Mouse (Mus musculus): ENCODE results near the gene Rbpms2. TPM values are rescaled to one million over a fixed set of nuclear protein-coding genes. Genes with fewer than 3 reads are reported as not detected.

Rbpms2 gene
- total RNA-seq (2015; ENCODE audit: low replicate concordance) (0.84 TPM in 1 of 2 replicates, not detected in the other), total RNA-seq (2017; ENCODE audit: low replicate concordance) (0.17 TPM in 1 of 2 replicates, not detected in the other)

DNA sequence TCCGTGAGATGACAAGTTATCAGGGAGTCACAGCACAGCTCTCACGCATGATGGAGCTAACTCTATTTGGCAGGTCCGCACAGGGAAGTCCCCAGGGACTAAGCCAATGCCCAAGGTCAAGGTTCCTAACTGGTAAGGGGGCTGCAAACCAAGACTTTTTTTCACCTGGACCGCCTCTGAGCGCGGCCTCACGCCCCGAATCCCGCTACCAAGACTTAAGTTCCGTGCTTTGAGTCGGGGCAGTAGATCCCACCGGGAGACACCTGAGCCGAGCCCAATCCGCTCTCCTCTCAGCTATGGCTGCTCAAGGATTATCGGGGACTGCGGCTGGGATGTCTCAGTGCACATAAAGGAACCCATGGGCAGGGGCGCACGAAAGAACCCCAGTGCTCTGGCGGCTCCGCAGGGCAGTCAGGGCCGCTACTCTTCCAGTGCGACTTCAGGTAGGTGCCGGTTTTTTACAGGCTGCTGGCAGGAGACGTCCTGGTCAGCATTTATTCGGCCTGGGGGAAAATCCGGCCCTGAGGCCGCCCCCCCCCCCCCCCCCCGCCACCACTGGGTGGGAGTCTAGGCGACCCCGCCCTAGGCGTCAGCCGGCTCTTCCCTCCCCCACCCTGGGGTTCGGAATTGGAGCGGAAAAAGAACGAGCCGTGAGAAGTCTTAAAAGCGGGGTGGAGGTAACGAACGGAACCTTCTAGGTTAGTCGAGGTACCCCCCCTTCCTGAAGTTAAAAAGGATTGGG lies at the start of gene Rbpms2:
Rbpms2 (plus strand) TSS at position 624 of the 742 bp plus-strand sequence.
- ATAC-seq (replicated peaks; ENCODE audit: low FRiP score, poor library complexity, severe bottlenecking): no peak

DNA sequence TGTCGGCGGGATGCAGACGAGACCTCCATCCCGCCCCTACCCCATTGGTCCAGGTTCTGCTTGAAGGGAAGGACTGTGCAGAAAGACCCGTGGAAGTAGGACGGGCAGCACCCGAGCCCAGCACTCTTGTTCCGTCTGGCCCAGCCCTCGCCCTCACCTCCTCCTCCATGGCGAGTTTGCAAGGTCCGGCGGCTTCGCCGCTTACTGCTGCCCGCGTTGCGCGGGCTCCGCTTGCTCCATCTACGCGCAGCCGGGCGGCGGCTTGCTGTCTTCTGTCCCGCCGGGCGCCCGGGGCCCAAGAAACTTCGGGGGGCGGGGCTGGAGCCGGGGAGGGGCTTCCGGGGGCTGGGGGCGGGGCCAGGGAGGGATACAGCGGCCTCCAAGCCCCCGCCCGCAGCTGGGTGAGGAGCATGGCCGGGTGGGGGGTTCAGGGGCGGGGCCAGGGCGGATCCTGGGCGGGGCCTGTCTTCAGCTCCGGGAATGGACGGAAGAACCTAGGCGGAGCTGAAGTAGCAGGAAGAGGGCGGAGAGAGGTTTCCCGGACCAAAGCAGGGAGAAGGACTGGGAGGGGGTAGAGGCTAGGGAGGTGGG lies 49.6 kb upstream of the Rbpms2 start, which contains the start of gene Plekho2:
Plekho2 (minus strand) TSS at position 260 of the 591 bp plus-strand sequence.
- peak; percentile 58 for ATAC-seq (replicated peaks; ENCODE audit: low FRiP score, poor library complexity, severe bottlenecking)

DNA sequence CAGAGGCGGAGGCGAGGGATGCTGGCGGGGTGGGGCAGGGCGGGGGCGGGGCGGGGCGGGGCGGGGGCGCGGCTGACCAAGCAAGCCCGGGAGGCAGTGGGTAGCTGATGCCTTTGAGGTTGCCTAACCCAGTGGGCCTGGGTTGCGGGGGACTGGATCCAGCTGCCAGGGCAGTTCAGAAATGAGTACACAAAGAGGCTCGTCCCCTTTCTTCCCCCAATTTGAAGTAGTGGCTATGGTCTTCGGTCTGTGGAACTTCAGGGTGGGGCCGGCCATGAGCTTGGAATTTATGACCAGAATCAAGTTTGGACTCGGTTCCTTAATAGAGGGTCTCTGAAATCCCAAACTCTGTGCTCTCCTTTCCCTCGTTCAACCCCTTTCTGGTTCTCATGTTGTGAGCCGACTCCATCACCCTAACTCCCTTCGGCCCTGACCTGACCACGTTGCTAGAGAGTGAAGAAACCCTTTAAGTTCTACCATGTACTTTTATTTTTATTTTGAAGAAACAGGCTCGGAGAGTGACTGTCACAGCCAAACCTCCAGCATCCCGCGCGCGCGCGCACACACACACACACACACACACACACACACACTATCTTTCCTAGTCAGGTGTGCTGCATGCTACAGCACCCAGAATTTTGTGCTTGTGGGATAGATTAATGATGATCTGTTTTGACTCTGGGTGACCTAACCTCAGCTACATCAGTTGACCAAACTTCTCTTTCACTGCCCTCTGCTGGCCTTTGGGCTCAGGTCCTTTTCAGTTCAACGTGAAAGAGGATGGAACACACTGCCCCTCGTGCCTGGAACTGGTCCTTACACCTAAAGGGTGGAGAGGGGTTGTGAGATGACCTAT lies 48.8 kb upstream of the Rbpms2 start:
- ATAC-seq (replicated peaks; ENCODE audit: low FRiP score, poor library complexity, severe bottlenecking): peak; percentile 79

DNA sequence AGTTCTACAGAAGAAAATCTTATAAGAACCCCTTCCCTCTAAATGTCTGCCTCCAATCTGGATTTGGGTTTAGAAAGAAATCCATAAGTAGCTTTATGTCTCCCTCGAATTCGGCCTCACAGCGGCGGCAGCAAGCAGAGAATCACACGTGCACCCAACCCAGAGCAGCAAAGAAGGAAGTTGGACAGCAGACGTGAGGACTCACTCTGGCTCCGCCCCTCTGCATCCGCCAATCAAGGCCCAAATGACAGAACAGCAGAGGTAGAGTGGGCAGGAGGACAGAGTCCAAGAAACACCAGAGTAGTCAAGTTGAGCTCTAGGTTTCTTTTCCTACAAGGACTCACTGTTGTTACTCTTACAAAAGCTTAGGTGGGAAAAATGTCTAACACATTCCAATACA lies 46.4 kb upstream of the Rbpms2 start:
- ATAC-seq (replicated peaks; ENCODE audit: low FRiP score, poor library complexity, severe bottlenecking): no peak

DNA sequence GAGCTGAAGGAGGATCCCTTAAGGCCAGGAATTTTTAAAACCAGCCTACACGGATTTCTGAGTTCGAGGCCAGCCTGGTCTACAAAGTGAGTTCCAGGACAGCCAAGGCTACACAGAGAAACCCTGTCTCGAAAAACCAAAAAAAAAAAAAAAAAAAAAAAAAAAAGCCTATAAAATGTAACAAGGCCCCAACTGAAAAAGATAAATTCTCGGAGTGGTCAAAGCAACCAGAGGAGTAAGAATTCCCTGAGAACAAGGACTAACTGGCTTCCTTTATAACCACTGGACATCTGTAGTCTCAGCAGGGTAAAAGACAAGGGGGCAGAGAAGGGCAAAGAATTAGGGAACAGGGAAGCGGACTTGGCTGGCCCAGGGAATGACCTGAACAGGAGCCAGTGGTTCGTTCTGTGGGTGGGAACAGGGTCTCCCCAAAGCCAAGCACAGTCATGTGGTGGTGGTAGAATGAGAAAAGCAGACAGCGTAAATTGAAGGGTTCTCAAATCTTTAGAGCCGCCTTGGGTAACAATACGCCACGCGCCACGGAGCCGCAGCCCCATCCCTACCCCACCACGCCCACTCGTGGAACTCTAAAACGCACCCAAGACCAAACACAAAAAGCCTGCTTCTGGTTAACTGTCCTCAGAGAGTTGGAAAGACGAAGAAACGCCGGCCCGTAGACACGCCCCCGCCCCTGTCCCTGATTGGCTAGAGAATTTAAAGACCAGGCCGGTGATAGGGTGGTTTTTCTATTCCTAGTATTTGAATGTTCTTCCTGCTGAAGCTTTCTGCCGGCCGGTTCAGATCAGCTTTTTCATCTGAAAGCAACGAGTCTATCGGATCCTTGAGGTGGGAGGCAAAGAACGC lies 42.8 kb upstream of the Rbpms2 start, which contains the start of gene Pif1:
Pif1 (plus strand) TSS at position 755 of the 864 bp plus-strand sequence.
- ATAC-seq (replicated peaks; ENCODE audit: low FRiP score, poor library complexity, severe bottlenecking): peak; percentile 93

DNA sequence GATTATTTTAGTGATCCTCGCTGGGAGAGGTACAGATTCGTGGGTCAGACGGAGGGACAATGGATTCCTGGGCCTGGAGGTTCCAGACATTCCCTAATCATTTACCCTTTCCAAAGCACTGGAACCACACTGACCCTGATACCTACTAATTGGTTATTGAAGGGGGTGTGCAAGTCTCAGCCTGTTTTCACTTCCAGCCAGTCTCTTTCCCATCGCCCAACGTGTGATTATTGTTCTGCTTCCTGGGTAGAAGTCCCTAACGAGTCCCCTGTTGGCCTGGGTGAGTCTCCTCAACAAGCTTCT lies 42.2 kb upstream of the Rbpms2 start:
- ATAC-seq (replicated peaks; ENCODE audit: low FRiP score, poor library complexity, severe bottlenecking): no peak

DNA sequence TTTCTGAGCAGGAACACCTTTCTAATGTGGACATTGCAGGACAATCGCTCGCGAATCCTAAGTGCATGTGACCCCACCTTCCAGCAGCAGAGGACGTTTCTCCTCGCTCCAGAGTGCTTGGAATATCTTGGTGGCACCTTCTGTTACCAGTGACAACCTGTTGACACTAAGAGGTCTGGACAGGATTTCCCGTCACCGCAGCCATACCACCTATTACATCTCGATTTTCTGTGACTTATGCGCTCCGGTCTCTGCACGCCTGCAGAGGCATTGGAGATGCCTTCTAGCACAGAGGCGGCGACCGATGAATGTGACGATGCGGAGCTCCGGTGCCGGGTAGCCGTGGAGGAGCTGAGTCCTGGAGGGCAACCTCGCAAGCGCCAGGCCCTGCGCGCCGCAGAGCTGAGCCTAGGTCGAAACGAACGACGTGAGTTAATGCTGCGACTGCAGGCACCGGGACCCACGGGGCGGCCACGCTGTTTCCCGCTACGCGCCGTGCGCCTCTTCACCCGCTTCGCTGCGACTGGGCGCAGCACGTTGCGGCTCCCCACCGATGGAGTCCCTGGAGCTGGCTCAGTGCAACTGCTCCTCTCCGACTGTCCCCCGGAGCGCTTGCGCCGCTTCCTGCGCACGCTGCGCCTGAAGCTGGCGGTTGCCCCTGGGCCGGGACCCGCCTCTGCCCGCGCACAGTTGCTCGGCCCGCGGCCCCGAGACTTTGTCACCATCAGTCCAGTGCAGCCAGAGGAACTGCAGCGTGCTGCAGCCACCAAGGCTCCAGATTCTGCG lies 41.7 kb upstream of the Rbpms2 start:
- peak; percentile 44 for ATAC-seq (replicated peaks; ENCODE audit: low FRiP score, poor library complexity, severe bottlenecking)

DNA sequence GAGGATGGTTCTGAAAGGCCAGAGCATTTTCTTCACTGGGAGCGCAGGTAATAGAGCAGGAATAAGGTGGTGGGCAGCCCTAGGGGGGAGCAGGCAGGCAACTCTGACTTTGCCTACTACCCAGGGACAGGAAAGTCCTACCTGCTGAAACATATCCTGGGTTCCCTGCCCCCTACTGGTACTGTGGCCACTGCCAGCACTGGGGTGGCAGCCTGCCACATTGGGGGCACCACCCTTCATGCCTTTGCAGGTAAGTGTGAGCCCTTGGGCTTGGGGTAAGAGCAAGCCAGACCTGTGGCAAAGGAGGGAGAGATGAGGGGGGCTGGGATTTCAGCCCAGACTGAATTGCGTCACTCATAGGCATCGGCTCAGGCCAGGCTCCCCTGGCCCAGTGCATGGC lies 40.4 kb upstream of the Rbpms2 start:
- ATAC-seq (replicated peaks; ENCODE audit: low FRiP score, poor library complexity, severe bottlenecking): no peak

DNA sequence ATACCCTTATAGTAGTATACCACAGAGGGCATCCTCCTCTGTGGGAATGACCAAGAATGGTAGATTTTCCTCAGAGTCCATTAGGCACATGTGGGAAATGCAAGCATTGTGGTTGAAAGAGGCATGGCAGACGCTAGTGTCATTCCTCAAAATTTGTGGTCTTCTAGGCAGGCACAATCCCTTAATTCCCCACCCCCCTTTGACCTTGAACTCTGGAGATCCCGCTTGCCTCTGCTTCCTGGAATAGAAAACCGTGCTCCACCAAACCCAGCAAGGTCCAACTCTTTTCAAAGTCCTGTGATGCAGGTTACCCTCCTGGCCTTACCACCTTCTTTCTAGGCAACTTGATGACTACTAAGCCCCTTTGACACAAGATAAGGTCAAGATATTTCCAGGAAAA lies 36.7 kb upstream of the Rbpms2 start:
- ATAC-seq (replicated peaks; ENCODE audit: low FRiP score, poor library complexity, severe bottlenecking): no peak

DNA sequence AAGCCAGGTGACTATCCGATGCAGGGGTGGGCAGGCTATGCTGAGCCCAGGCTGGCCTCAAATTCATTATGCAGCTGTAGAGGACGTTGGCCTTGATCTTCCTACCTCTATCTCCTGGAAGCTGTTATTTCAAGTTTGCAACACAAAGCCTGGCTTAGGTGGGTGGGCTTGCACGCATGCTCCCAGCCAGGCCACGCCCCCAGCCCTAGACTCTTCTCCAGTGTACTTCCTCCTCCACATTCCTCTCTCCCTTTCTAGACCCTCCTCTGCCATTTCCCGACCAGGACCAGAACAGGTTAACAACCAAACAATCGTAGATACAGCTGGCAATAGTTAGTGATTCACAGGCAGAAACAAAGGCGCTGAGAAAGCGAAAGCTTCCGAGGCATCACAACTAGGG lies 35.9 kb upstream of the Rbpms2 start:
- no peak for ATAC-seq (replicated peaks; ENCODE audit: low FRiP score, poor library complexity, severe bottlenecking)

DNA sequence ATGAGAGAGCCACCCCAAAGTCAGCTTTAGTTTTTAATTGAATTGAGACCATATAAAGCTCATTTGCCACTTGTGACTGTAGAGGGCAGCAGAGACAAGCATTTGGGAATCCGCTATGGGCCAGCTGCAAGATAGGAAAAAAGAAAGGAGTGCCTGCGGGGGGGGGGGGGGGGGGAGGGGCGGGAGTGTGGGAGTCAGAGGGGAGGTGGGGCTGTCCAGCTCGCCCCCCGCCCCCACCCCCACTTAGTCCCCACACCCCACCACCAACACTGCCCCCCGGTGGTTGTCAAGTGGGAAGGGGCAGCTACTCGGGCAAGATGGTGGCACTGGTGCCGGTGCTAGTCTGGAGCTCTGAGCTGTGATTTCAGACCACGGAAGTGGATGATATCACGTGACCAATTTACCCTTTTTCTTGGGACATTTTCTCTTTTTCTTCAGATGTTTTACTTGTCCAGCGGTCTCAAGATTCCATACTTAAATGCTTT lies 30.6 kb upstream of the Rbpms2 start:
- ATAC-seq (replicated peaks; ENCODE audit: low FRiP score, poor library complexity, severe bottlenecking): peak; percentile 81

DNA sequence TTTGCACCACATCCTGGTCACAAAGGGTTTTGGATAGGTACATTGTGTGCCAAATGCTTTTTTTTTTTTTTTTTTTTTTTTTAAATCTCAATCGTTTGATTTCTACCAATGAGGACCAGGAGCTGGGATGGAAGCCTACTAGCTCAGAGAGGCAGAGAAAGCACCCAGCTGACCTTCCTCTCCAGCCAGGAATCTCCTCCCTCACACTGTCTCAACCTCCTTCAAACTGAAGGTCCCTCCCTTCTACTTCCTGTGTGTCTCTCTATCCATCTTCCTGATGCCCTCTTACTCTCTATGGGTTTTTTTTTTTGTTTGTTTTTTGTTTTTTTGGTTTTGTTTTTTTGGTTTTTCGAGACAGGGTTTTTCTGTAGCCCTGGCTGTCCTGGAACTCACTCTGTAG lies 28.5 kb upstream of the Rbpms2 start:
- no peak for ATAC-seq (replicated peaks; ENCODE audit: low FRiP score, poor library complexity, severe bottlenecking)

DNA sequence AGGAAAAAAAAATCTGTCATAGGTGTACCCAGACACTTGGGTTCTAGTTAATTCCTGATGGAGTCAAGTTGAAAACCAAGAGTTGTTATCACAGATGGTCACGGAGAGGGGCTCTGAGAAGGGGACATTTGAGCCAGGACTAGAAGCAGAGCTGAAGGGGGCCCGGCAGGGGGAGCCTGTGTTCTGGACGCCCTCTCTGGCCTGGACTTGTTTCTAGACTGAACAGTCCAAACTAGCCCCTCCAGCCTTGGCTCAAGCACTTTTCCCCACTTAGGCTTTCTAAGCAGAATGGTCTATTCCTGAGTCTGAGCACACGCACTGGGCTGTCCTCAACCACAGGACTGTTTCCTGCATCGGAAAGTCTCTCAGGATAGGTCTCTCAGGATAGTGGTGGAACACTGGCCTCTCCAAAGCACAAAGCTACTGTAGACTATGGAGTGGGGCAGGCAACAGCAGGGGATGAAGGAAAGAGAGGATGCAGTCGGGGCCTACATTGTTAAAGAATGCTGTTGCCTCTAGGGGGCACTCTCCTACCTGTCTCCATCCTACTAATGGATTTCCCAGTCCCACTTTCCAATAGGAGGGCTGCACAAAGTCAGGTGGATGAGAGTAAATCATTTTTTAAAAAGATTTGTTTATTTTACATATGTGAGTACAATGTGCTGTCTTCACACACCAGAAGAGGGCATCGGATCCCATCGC lies 25.9 kb upstream of the Rbpms2 start:
- ATAC-seq (replicated peaks; ENCODE audit: low FRiP score, poor library complexity, severe bottlenecking): peak; percentile 51; the same call in 1 of the 2 replicates

DNA sequence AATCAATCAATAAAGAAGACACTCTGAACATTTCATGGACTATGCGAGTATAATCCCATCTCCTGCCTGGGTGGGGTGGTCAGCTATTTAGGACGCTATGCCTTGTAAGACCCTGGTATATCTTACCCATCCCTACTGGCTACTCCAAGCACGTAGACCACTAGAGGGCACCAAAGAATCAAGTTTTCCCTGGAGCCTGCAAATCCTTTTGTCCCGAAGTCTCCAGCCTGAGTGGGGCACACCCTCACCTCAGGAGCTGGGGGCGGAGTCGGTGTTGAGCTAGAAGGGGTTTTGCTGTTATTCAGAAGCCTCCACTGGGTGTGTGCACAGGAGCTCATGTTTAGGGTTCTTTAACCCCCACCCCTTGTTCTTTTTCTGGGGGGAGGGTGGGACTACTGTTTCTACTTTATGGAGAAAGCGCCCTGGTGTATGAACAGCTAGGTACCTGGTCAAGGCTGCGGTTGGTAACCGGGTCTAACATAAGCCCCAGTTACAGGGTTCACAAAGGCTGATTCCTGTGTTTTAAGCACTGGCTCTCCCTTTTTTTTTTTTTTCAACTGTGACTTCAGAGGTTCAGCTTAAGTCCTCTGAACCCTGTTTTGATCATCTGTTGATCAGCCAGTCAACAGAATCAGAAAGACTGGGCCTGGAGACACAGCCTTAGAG lies 23.8 kb upstream of the Rbpms2 start:
- peak; percentile 64 for ATAC-seq (replicated peaks; ENCODE audit: low FRiP score, poor library complexity, severe bottlenecking)

DNA sequence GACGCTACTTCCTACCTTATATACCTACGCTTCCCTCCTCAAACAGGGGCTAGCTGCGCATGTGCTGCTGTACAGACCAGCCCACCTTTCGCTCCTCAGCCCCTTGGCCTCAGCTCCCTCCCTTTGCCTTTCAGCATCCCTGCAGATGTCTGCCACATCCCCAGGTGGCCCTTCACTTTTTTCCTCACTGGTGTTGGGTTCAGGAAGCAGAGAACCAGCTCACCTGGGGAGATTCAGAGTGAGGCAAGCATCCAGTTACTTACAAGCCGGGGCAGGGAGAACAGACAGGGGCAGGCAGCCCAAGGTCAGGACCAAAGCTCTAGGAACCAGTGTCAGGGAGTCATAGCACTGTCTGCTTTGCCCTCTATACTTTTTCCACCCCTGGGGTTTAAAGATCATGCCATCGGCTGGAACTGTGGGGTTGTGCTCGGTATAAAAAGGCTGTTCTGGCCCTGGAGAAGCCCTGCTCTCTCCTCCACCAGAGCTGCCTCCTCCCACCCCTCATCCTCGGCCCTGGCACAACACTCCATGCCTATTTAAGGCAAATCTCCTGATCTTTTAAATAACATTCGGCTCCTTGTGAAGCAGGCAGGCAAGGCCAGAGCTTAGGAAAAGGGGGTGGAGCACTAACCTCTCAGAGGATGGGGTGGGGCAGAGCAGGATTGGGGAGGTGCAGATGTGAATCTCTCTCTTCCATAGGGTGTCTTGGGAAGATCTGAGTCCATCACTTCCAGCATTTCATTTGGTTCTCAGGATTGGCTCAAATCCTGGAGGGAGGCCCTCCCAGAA lies 22.9 kb upstream of the Rbpms2 start:
- ATAC-seq (replicated peaks; ENCODE audit: low FRiP score, poor library complexity, severe bottlenecking): no peak

DNA sequence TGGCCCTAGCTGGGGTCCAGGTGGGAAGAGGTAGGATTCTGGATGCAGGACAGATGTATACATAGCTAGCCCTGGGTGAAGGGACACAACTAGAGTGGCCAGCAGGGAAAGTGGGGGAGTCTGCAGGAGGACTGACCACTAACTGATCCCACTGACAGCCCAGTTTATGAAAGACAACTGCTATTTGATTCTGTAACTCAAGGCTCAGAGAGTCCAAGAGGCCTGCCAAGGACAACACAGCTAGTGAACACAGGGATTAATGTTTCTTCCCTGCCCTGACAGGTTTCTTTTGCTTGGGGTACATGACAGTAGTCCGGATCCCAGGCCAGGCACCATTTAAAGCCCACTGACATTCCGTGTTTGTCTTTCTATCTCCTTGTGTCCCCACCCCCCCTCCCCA lies 22.3 kb upstream of the Rbpms2 start:
- no peak for ATAC-seq (replicated peaks; ENCODE audit: low FRiP score, poor library complexity, severe bottlenecking)

DNA sequence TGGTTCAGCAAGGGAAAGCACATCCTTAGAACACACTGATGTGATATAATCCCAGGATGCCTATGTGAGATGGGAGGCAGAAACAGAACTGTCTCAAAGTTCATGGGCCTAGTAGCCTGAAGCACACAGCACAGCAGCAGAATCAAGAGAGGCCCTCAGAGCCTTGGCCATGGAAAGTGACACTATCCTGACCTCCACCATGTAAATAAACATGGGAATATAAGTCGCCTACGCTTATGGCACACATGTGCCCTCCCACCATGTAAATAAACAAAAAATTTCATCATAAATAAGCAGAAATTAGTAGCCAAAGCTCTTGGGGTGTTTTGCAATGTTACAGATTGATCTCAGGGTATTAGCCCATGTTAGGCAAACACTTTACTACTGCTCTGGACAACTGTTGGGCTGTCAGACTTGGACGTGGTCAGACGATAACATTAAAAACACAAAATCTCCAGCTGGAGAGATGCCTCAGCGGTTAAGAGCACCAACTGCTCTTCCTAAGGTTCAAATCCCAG lies 17.4 kb upstream of the Rbpms2 start:
- ATAC-seq (replicated peaks; ENCODE audit: low FRiP score, poor library complexity, severe bottlenecking): no peak

Data from erythroblast, adult 5-6 weeks (primary cell).